Mouse (Mus musculus): ENCODE measurements around the gene Mknk1.

The Mknk1 gene

GRCm38 (mm10) chr4:115890066-115890465 is 51.1 kb downstream of the Mknk1 start:
- in situ Hi-C loops (cut with MboI, MseI) = no loop called here

- in situ Hi-C loops (cut with MboI, MseI) = no loop called here
These were observed 51.6 kb downstream of the Mknk1 start, which contains the start of gene 6430628N08Rik for GRCm38 (mm10) chr4:115890553-115890952. Gene 6430628N08Rik (plus strand): TSS chr4:115890665.

- in situ Hi-C loops (cut with MboI, MseI) = no loop called here
These were observed 55.3 kb downstream of the Mknk1 start for GRCm38 (mm10) chr4:115894281-115894680.

GRCm38 (mm10) chr4:115897901-115898631 is 59.1 kb downstream of the Mknk1 start:
- in situ Hi-C loops (cut with MboI, MseI) = no loop called here

GRCm38 (mm10) chr4:115902816-115903215 is 63.8 kb downstream of the Mknk1 start:
- in situ Hi-C loops (cut with MboI, MseI) = loop anchor here (5.0 to 10.0 kb wide), 2 partner anchors 49 to 52 kb away; no protein-coding TSS in a partner anchor

- in situ Hi-C loops (cut with MboI, MseI) = loop anchor here (5.0 to 10.0 kb wide), 2 partner anchors 48 to 50 kb away; no protein-coding TSS in a partner anchor
These were observed 65.4 kb downstream of the Mknk1 start for GRCm38 (mm10) chr4:115904375-115904774.

- in situ Hi-C loops (cut with MboI, MseI) = loop anchor here (5.0 to 10.0 kb wide), 2 partner anchors 49 to 77 kb away; no protein-coding TSS in a partner anchor
These were observed 66.7 kb downstream of the Mknk1 start for GRCm38 (mm10) chr4:115905701-115906100.

GRCm38 (mm10) chr4:115906791-115907190 is 67.8 kb downstream of the Mknk1 start:
- in situ Hi-C loops (cut with MboI, MseI) = loop anchor here (5.0 to 10.0 kb wide), 2 partner anchors 48 to 76 kb away; no protein-coding TSS in a partner anchor

GRCm38 (mm10) chr4:115907994-115908393 is 69.0 kb downstream of the Mknk1 start:
- in situ Hi-C loops (cut with MboI, MseI) = loop anchor here (5.0 to 10.0 kb wide), 2 partner anchors 47 to 74 kb away; no protein-coding TSS in a partner anchor

GRCm38 (mm10) chr4:115908641-115909040 is 69.6 kb downstream of the Mknk1 start:
- in situ Hi-C loops (cut with MboI, MseI) = loop anchor here (5.0 to 10.0 kb wide), 2 partner anchors 46 to 74 kb away; no protein-coding TSS in a partner anchor

GRCm38 (mm10) chr4:115911586-115911985 is 72.6 kb downstream of the Mknk1 start:
- in situ Hi-C loops (cut with MboI, MseI) = no loop called here

GRCm38 (mm10) chr4:115919911-115920310 is 80.9 kb downstream of the Mknk1 start:
- in situ Hi-C loops (cut with MboI, MseI) = no loop called here

- in situ Hi-C loops (cut with MboI, MseI) = no loop called here
These were observed 83.7 kb downstream of the Mknk1 start for GRCm38 (mm10) chr4:115922688-115923087.

GRCm38 (mm10) chr4:115923262-115923880 is 84.4 kb downstream of the Mknk1 start:
- in situ Hi-C loops (cut with MboI, MseI) = no loop called here

- in situ Hi-C loops (cut with MboI, MseI) = no loop called here
These were observed 88.6 kb downstream of the Mknk1 start for GRCm38 (mm10) chr4:115927637-115928036.

Data from T-helper 17 cell (primary cell).